ENCODE assay signal across 8 mouse cellular contexts in the genomic region with DNA sequence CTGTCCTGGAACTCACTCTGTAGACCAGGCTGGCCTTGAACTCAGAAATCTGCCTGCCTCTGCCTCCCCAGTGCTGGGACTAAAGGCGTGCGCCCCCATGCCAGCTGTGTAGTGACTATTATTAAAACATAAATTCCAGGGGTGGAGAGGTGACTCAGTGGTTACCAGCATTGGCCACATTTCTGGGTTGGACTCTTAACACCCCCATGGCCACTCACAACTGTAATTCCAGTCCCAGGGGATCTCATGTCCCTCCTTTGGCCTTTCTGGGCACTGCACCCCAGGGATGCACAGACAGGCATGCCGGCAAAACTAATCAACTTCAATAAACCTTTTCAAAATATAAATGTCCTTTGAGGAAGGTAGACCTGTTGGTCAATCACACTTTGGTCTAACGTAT. TPM values are rescaled to one million over a fixed set of nuclear protein-coding genes. Genes with fewer than 3 reads are reported as not detected.
A peak's percentile ranks its signal among the peaks of the same experiment; 100 is the strongest.
DNase-seq lines count a peak whose midpoint lies in the region; ATAC-seq and TF ChIP-seq lines count a peak whose summit lies in the region.
"Had no signal": no experiment of that assay in that cellular context is flagged by ENCODE, and none has a peak within 500 bp of the region (broad histone marks: within the 10 kb centered on the region; RNA-seq: fewer than 3 reads in every experiment).

No protein-coding gene starts in this region.

- no peak overlapping the region for H3K27ac ChIP-seq in layer of hippocampus, adult 2 months
- no peak overlapping the region for H3K27ac ChIP-seq in forebrain, embryonic 12.5 days
- H3K27ac ChIP-seq in limb, embryonic 13.5 days = no peak overlapping the region
- no peak overlapping the region for H3K27ac ChIP-seq in stomach, embryonic 14.5 days (ENCODE audit: low read length)
- H3K27ac ChIP-seq: macrophage had no signal

- peaks cover 24% of the 10 kb centered on the region for H3K4me1 ChIP-seq in forebrain, embryonic 12.5 days
- peaks cover 28% of the 10 kb centered on the region for H3K4me1 ChIP-seq in limb, embryonic 13.5 days
- H3K4me1 ChIP-seq in stomach, embryonic 14.5 days (ENCODE audit: control insufficient read depth, insufficient read depth, low read length) = peaks cover 11% of the 10 kb centered on the region

- H3K4me2 ChIP-seq in forebrain, embryonic 12.5 days = peak overlapping the region; percentile 79
- H3K4me2 ChIP-seq in limb, embryonic 13.5 days (replicated peaks) = peak overlapping the region; percentile 80
- peak overlapping the region; percentile 69; the same call in 1 of the 2 replicates for H3K4me2 ChIP-seq in stomach, embryonic 14.5 days (replicated peaks; ENCODE audit: low read depth, low read length)

- DNase-seq in layer of hippocampus, adult 2 months (ENCODE audit: low spot score in 2 of 2) = no peak
- no peak for DNase-seq in layer of hippocampus, postnatal 36 days
- no peak for DNase-seq in layer of hippocampus, adult 11-12 months (ENCODE audit: low spot score)
- DNase-seq in lung, postnatal 4 days = no peak

- H3K9me3 ChIP-seq in forebrain, embryonic 12.5 days = no peaks in the 10 kb centered on the region
- H3K9me3 ChIP-seq in limb, embryonic 13.5 days = no peaks in the 10 kb centered on the region
- no peaks in the 10 kb centered on the region for H3K9me3 ChIP-seq in stomach, embryonic 14.5 days (ENCODE audit: control insufficient read depth, low read depth, low read length)

- WGBS in forebrain, embryonic 12.5 days = 92% methylated on average over 4 of the region's 4 CpGs
- WGBS in limb, embryonic 13.5 days = 90% methylated on average over 4 of the region's 4 CpGs
- 94% methylated on average over 4 of the region's 4 CpGs for WGBS in stomach, embryonic 14.5 days

- H3K9ac ChIP-seq in forebrain, embryonic 12.5 days = no peak overlapping the region
- no peak overlapping the region for H3K9ac ChIP-seq in limb, embryonic 13.5 days
- no peak overlapping the region for H3K9ac ChIP-seq in stomach, embryonic 14.5 days (replicated peaks; ENCODE audit: low read depth, low read length)

- no peak overlapping the region for H3K4me3 ChIP-seq in layer of hippocampus, adult 2 months
- peak overlapping the region; percentile 98 for H3K4me3 ChIP-seq in forebrain, embryonic 12.5 days (replicated peaks)
- H3K4me3 ChIP-seq in limb, embryonic 13.5 days = peak overlapping the region; percentile 97
- H3K4me3 ChIP-seq in stomach, embryonic 14.5 days (ENCODE audit: low read depth, low read length) = peak overlapping the region; percentile 97; the same call in 1 of the 2 replicates

- peak; percentile 24; the same call in 1 of the 2 replicates for TF ChIP-seq CTCF in layer of hippocampus, adult 2 months (conservative IDR thresholded peaks at IDR 0.05)

- H3K36me3 ChIP-seq in forebrain, embryonic 12.5 days (replicated peaks) = peaks cover 30% of the 10 kb centered on the region
- H3K36me3 ChIP-seq in limb, embryonic 13.5 days = peaks cover 32% of the 10 kb centered on the region
- peaks cover 17% of the 10 kb centered on the region for H3K36me3 ChIP-seq in stomach, embryonic 14.5 days (ENCODE audit: control insufficient read depth, insufficient read depth, low read length)

- H3K27me3 ChIP-seq in forebrain, embryonic 12.5 days = no peaks in the 10 kb centered on the region
- no peaks in the 10 kb centered on the region for H3K27me3 ChIP-seq in limb, embryonic 13.5 days
- H3K27me3 ChIP-seq in stomach, embryonic 14.5 days (ENCODE audit: control insufficient read depth, insufficient read depth, low read length) = no peaks in the 10 kb centered on the region

- ATAC-seq in forebrain, embryonic 12.5 days (ENCODE audit: low FRiP score) = no peak
- no peak for ATAC-seq in limb, embryonic 13.5 days (ENCODE audit: low FRiP score, low read depth)
- no peak for ATAC-seq in stomach, embryonic 14.5 days (ENCODE audit: insufficient number of reproducible peaks, insufficient read depth, low FRiP score, low read depth)

RNA-seq across cellular contexts. Expression of a gene that starts 1.8 kb away (rescaled TPM):
- total RNA-seq in layer of hippocampus, adult 2 months (2021) = 100 to 1,000 TPM; 115 to 125 TPM
- 100 to 1,000 TPM; 117 to 128 TPM for total RNA-seq in layer of hippocampus, postnatal 36 days (2021)
- 243 and 245 TPM in 2 replicates for polyA plus RNA-seq in forebrain, embryonic 12.5 days (2016; fragmentation: Nextera tagmentation; extraction: Ambion mirVana)
- polyA plus RNA-seq in limb, embryonic 13.5 days (2015; fragmentation: Nextera tagmentation; extraction: Ambion mirVana) = 160 TPM in 2 replicates
- polyA plus RNA-seq in stomach, embryonic 14.5 days (2014; fragmentation: Nextera tagmentation; extraction: Ambion mirVana) = 122 and 124 TPM in 2 replicates

RNA-seq across cellular contexts. Expression of a gene that starts 57.3 kb away (rescaled TPM):
- total RNA-seq in layer of hippocampus, adult 2 months (2021) = 10 to 100 TPM; 17.5 to 18.6 TPM
- 10 to 100 TPM; 16.0 to 17.9 TPM for total RNA-seq in layer of hippocampus, postnatal 36 days (2021)
- 3.5 and 5.5 TPM in 2 replicates for polyA plus RNA-seq in forebrain, embryonic 12.5 days (2016; fragmentation: Nextera tagmentation; extraction: Ambion mirVana)
- polyA plus RNA-seq in limb, embryonic 13.5 days (2015; fragmentation: Nextera tagmentation; extraction: Ambion mirVana) = 6.5 and 9.6 TPM in 2 replicates
- 7.8 and 8.2 TPM in 2 replicates for polyA plus RNA-seq in stomach, embryonic 14.5 days (2014; fragmentation: Nextera tagmentation; extraction: Ambion mirVana)

RNA-seq across cellular contexts. Expression of a gene that starts 58.7 kb away (rescaled TPM):
- total RNA-seq in layer of hippocampus, adult 2 months (2021) = 10 to 100 TPM; 50.0 to 50.2 TPM
- 10 to 100 TPM; 47.9 to 51.2 TPM for total RNA-seq in layer of hippocampus, postnatal 36 days (2021)
- polyA plus RNA-seq in forebrain, embryonic 12.5 days (2016; fragmentation: Nextera tagmentation; extraction: Ambion mirVana) = 93.3 and 98.4 TPM in 2 replicates
- polyA plus RNA-seq in limb, embryonic 13.5 days (2015; fragmentation: Nextera tagmentation; extraction: Ambion mirVana) = 103 and 108 TPM in 2 replicates
- polyA plus RNA-seq in stomach, embryonic 14.5 days (2014; fragmentation: Nextera tagmentation; extraction: Ambion mirVana) = 99.9 and 114 TPM in 2 replicates
